11 mouse cellular contexts compared by ENCODE assay signal in the genomic region with DNA sequence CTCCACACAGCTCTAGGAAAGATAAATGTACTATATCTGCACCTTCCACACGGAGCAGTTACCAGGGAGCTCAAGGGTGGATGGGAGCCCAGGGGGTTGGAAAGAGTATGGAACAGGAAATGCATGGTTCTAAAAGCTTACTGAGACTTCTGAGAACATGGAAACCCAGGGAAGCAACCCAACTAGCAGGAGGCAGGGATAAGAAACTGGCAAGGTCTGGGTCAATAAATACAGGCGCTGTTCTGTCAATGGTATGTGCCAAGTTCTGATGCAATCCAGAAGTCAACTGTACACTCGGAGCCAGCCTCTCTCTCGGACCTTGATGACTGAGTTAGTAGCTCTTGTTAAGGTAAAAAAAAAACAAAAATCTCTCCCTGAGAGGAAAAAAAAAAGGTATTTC. TPM values are rescaled to one million over a fixed set of nuclear protein-coding genes. Genes with fewer than 3 reads are reported as not detected.
DNase-seq lines count a peak whose midpoint lies in the region; ATAC-seq and TF ChIP-seq lines count a peak whose summit lies in the region.
"Had no signal": no experiment of that assay in that cellular context is flagged by ENCODE, and none has a peak within 500 bp of the region (broad histone marks: within the 10 kb centered on the region; RNA-seq: fewer than 3 reads in every experiment).

No protein-coding gene starts in this region.

- intact Hi-C loops in gastrocnemius, adult 2 months (cut with DNase I): no loop called here

- H3K9me3 ChIP-seq in limb, embryonic 14.5 days (ENCODE audit: control insufficient read depth, low read length): no peaks in the 10 kb centered on the region
- no peaks in the 10 kb centered on the region for H3K9me3 ChIP-seq in forebrain, embryonic 16.5 days (ENCODE audit: control insufficient read depth, low read length)
- H3K9me3 ChIP-seq: embryonic facial prominence, embryonic 12.5 days had no signal

- no peaks in the 10 kb centered on the region for H3K27me3 ChIP-seq in limb, embryonic 14.5 days (ENCODE audit: control insufficient read depth, insufficient read depth, low read length)
- H3K27me3 ChIP-seq in forebrain, embryonic 16.5 days (replicated peaks; ENCODE audit: control insufficient read depth, insufficient read depth, low read length): no peaks in the 10 kb centered on the region
- H3K27me3 ChIP-seq: embryonic facial prominence, embryonic 12.5 days had no signal

- 41% methylated on average over 4 of the region's 4 CpGs for WGBS in limb, embryonic 14.5 days
- 72% methylated on average over 4 of the region's 4 CpGs for WGBS in forebrain, embryonic 16.5 days

- ATAC-seq in limb, embryonic 14.5 days (ENCODE audit: low FRiP score, low read depth): 0 out of 2 replicates have a peak, but pooled peaks have one; percentile 47
- ATAC-seq in forebrain, embryonic 16.5 days: no peak
- ATAC-seq: midbrain, embryonic 16.5 days had no signal

- no peak overlapping the region for H3K4me2 ChIP-seq in limb, embryonic 14.5 days (replicated peaks; ENCODE audit: low read depth, low read length, severe bottlenecking)
- H3K4me2 ChIP-seq in forebrain, embryonic 16.5 days (ENCODE audit: low read length): no peak overlapping the region
- H3K4me2 ChIP-seq: embryonic facial prominence, embryonic 12.5 days had no signal

- H3K4me3 ChIP-seq in gastrocnemius, adult 2 months: no peak overlapping the region
- H3K4me3 ChIP-seq in limb, embryonic 14.5 days (replicated peaks; ENCODE audit: low read length): no peak overlapping the region
- H3K4me3 ChIP-seq in forebrain, embryonic 16.5 days (replicated peaks; ENCODE audit: low read length): no peak overlapping the region
- H3K4me3 ChIP-seq: embryonic facial prominence, embryonic 12.5 days had no signal

- TF ChIP-seq CTCF in gastrocnemius, adult 2 months (IDR thresholded peaks at IDR 0.05): no peak

- TF ChIP-seq POLR2A in limb, embryonic 14.5 days (IDR thresholded peaks at IDR 0.05; ENCODE audit: borderline replicate concordance, extremely low read depth, insufficient read depth, insufficient read length): no peak

- peak overlapping the region; percentile 35; the same call in 1 of the 2 replicates for H3K27ac ChIP-seq in gastrocnemius, adult 2 months
- H3K27ac ChIP-seq in limb, embryonic 14.5 days (replicated peaks; ENCODE audit: low read depth, low read length): peak overlapping the region; percentile 67
- no peak overlapping the region for H3K27ac ChIP-seq in forebrain, embryonic 16.5 days (ENCODE audit: low read length)
- H3K27ac ChIP-seq: embryonic facial prominence, embryonic 12.5 days had no signal

- peaks cover 30% of the 10 kb centered on the region for H3K4me1 ChIP-seq in limb, embryonic 14.5 days (ENCODE audit: control insufficient read depth, insufficient read depth, low read length)
- peaks cover 3% of the 10 kb centered on the region; the same call in 1 of the 2 replicates for H3K4me1 ChIP-seq in forebrain, embryonic 16.5 days (replicated peaks; ENCODE audit: control insufficient read depth, insufficient read depth, low read length)

- 0 out of 2 replicates have a peak, but pooled peaks cover 3% of the 10 kb centered on the region for H3K36me3 ChIP-seq in limb, embryonic 14.5 days (ENCODE audit: control insufficient read depth, insufficient read depth, low read length)
- H3K36me3 ChIP-seq in forebrain, embryonic 16.5 days (ENCODE audit: control insufficient read depth, insufficient read depth): no peaks in the 10 kb centered on the region

- peak; percentile 45 for DNase-seq in gastrocnemius, adult 2 months
- DNase-seq in gastrocnemius, postnatal 4 days (ENCODE audit: low spot score in 2 of 2): no peak
- peak; percentile 62 for DNase-seq in MN1 (ENCODE audit: low spot score)
- peak; percentile 46 for DNase-seq in gonadal fat pad, adult 2 months (ENCODE audit: low read depth)
- DNase-seq in limb, embryonic 14.5 days (ENCODE audit: low spot score): peak; percentile 75
- DNase-seq in right cerebral cortex, postnatal 14 days: no peak
- no peak for DNase-seq in right cerebral cortex, postnatal 4 days
- DNase-seq: cerebellum, adult 18-20 months had no signal

- no peak overlapping the region for H3K9ac ChIP-seq in limb, embryonic 14.5 days (ENCODE audit: low read depth, low read length, severe bottlenecking)
- no peak overlapping the region for H3K9ac ChIP-seq in forebrain, embryonic 16.5 days (replicated peaks; ENCODE audit: low read depth, low read length)
- H3K9ac ChIP-seq: embryonic facial prominence, embryonic 12.5 days had no signal

RNA-seq across cellular contexts. Expression of gene Rai14, which starts 42.6 kb away (rescaled TPM):
- total RNA-seq in gastrocnemius, adult 2 months (2021): 1 to 10 TPM; 3.6 to 4.0 TPM
- 10 to 100 TPM; 15.7 to 19.3 TPM for total RNA-seq in gastrocnemius, postnatal 4 days (2021)
- polyA plus RNA-seq in gonadal fat pad, adult 2 months (2012; rRNA removed): 2.2 and 3.2 TPM in 2 replicates
- polyA plus RNA-seq in limb, embryonic 14.5 days (2012; rRNA removed): 38.6 and 44.6 TPM in 2 replicates
- polyA plus RNA-seq in limb, embryonic 14.5 days (2014; fragmentation: Nextera tagmentation; extraction: Ambion mirVana): 57.2 and 66.4 TPM in 2 replicates
- polyA plus RNA-seq in forebrain, embryonic 16.5 days (2015; fragmentation: Nextera tagmentation; extraction: Ambion mirVana): 33.3 and 40.0 TPM in 2 replicates

Comparison
In these comparisons a context has a peak if more than half of its experiments do, and no peak if none do; other contexts are left out.
1. DNase-seq: peak in gastrocnemius, adult 2 months (single experiment), MN1 (single experiment), gonadal fat pad, adult 2 months (single experiment) and limb, embryonic 14.5 days (single experiment); none in gastrocnemius, postnatal 4 days (0 of 2), right cerebral cortex, postnatal 14 days (single experiment) and right cerebral cortex, postnatal 4 days (single experiment).